Mouse (Mus musculus): ENCODE results near the gene Thsd7b.
"Not testable (repeated sequence)": the region's sequence is repeated elsewhere in the genome, so short reads cannot be mapped to it uniquely, and the experiment has no call there.

The Thsd7b gene

GRCm38 (mm10) chr1:129843416-129843815 is 570.3 kb downstream of the Thsd7b start:
- peak; percentile 65 for DNase-seq (ENCODE audit: low read depth, low spot score)

DNA sequence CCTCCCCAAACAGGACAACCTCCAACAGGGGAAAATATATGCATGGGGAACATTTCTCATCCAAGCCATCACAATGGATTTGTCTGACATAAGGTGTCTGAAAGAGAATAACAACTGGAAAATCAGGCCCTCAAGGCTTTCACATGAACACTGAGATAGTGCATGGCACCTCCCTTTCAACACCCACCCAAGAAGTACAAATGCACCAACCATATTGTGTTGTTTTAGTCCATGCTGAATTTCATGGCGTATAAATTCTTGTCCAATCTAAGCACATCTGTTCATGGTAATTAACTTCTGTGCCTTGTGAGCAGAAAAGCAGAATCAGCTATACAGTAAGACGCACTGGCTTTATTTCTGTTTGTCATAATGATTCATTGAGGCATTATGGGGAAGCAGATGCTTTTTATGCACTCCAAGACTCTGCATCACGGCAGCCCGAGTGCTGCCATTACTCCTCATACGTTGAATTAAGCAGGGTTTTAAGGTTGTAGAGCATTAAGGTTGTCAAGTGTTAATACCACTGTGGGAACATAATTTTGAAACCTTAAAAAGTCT is 577.0 kb downstream of the Thsd7b start:
- DNase-seq (ENCODE audit: low read depth, low spot score) = no peak

- DNase-seq (ENCODE audit: low read depth, low spot score) = no peak
These were observed 594.6 kb downstream of the Thsd7b start for GRCm38 (mm10) chr1:129867714-129868113.

GRCm38 (mm10) chr1:129874355-129874754 is 601.3 kb downstream of the Thsd7b start:
- DNase-seq (ENCODE audit: low read depth, low spot score) = no peak

DNA sequence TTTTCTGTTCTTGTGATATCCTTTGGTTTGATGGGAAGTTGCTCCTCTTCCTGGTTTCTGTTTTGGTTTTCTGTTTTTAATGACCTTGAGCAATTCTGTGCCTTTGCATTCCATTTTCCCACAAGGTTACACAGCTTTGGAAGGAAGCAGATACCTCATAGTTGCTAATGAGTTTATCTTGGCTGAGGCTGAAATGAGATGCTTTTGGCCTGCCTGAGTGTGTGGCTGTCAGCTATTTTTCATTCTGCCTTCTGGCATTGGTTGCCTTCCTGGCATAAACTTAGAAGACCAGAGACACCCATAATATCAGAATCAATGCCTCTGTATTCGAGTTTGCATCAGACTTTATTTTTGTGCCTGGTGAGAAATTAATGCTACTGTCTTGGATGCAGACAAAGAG is 614.8 kb downstream of the Thsd7b start:
- DNase-seq (ENCODE audit: low read depth, low spot score) = no peak

DNA sequence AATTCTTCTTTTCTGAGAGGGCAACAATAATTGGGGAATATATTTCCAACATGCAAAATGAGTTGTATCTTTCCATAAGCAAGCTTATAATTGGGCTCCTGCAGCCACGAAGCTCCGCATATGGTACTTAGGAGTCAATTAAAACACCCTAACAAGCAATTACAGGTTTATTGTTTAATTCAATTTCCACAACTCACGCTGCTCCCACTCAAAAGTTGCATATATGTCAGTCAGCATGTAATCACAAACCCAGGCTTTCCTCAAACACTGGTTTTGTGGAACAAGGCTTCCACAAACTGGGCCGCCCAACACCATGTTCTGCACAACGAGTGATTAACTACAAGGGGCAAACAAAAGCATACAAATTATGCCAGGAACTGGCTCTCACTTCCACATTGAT is 625.0 kb downstream of the Thsd7b start:
- DNase-seq (ENCODE audit: low read depth, low spot score) = no peak

- DNase-seq (ENCODE audit: low read depth, low spot score) = no peak
These were observed 642.4 kb downstream of the Thsd7b start for GRCm38 (mm10) chr1:129915484-129915883.

DNA sequence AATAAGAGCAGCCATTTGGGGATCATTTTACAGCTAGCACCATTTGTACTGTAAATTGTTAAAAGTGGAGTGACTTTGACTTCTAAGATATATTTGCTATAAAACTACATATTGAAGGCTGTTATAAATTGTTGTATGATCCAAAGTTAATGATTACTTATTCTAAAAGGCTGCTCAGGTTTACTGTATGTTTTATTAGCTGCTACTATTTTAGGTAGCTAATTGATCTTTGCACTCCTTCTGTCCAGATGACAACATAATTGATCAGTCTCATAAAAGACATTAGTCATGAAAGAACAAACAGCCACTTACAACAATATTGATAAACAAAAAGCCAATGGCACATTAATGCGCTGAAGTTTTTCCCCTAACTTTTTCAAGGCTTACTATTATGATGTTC is 644.5 kb downstream of the Thsd7b start:
- no peak for DNase-seq (ENCODE audit: low read depth, low spot score)

DNA sequence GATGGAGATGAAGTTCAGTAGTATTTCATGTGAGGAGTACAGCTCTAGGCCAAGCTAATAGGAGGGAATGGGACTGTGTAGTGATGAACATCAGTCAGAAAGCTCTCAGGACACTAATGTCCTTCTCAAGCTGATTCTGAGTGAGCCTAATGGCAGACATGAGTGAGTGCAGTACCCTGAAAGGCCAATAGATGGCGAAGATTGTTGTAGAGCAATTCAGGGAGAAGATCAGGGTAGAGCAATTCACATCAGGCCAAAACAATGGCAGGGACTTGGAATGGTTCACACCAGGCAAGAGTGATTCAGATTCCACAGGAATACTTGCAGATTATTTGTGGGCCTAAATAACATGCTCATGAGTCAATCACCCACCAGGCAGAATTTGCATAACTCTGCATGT is 646.3 kb downstream of the Thsd7b start:
- DNase-seq (ENCODE audit: low read depth, low spot score) = peak; percentile 68

- no peak for DNase-seq (ENCODE audit: low read depth, low spot score)
These were observed 657.9 kb downstream of the Thsd7b start for GRCm38 (mm10) chr1:129931003-129931402.

DNA sequence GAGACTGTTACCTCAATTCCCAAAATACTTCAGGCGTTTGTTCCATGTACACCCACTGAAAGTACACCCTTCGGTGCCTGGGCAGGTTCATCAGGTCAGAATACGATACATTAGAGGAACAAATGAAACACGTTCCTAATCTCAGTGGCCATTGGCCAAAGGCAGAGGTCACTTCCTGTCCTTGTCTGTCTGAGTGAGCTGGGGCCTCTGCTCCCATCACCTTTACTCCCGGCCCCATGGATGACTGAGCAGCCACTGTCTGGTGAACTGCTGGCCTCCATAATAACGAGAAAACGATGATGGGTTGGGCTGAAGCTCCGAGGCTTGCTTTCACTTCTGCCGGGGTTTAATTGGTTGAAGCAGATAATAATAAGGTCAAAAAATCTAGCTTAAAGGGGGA is 670.0 kb downstream of the Thsd7b start:
- no peak for DNase-seq (ENCODE audit: low read depth, low spot score)

GRCm38 (mm10) chr1:129947026-129947425 is 673.9 kb downstream of the Thsd7b start:
- DNase-seq (ENCODE audit: low read depth, low spot score) = no peak

GRCm38 (mm10) chr1:129955478-129955877 is 682.4 kb downstream of the Thsd7b start:
- DNase-seq (ENCODE audit: low read depth, low spot score) = no peak

DNA sequence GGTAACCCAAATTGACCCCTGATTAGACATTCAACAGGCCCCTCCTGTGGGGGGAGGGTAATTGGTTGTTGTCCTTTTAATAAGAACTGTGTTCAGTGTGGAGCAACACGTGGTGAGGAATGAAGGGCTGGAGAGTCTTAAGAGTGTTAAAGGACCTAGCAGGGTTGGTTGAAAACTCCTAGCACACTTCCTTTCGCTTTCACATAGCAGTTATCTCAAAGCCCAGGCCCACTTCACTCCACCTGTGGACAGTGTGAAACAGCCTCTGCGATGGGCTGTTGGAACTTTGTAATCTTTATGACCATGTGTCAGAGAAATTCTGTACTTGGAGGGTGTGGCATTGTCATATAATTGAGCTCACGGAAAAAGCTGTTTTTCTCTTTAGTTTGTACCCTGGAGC is 683.5 kb downstream of the Thsd7b start:
- no peak for DNase-seq (ENCODE audit: low read depth, low spot score)

GRCm38 (mm10) chr1:129959352-129959751 is 686.2 kb downstream of the Thsd7b start:
- not testable (repeated sequence) for DNase-seq (ENCODE audit: low read depth, low spot score)

- no peak for DNase-seq (ENCODE audit: low read depth, low spot score)
These were observed 690.1 kb downstream of the Thsd7b start for GRCm38 (mm10) chr1:129963166-129963565.

- not testable (repeated sequence) for DNase-seq (ENCODE audit: low read depth, low spot score)
These were observed 716.1 kb downstream of the Thsd7b start for GRCm38 (mm10) chr1:129989247-129989646.

DNA sequence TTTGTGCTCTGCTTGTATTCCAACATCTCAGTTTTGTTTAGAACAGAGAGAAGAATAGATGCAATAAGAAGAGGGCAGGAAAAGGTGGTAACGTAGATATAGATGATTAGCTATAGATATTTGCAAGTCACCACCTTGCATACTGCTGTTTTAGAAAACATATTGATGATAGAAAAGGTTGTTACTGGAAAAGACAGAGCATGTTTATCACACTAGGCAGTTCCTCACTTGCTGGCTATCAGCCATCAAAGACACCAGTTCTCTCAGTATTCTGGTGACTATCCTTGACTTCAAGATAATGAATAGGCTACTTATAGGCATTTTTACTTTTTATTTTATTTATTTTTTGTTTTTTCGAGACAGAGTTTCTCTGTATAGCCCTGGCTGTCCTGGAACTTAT is 717.7 kb downstream of the Thsd7b start:
- no peak for DNase-seq (ENCODE audit: low read depth, low spot score)

DNA sequence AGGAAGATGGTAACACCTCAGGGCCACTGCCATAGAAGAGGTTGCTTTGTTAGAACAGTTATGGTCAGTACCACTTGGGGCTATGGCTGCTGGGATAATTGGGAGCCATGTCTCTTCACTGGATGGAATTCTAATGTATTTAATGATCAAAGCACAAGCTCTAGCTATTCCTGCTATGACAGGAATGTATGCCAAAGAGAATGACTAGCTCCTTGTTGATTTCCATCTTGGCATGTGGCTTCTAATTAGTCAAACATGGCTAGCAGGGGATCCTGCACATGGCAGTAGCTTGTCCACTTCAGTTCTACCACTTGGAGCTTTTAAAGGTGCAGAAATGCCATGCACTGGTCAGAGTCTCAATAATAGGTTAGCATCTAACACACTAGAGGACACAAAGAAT is 781.9 kb downstream of the Thsd7b start:
- no peak for DNase-seq (ENCODE audit: low read depth, low spot score)

DNA sequence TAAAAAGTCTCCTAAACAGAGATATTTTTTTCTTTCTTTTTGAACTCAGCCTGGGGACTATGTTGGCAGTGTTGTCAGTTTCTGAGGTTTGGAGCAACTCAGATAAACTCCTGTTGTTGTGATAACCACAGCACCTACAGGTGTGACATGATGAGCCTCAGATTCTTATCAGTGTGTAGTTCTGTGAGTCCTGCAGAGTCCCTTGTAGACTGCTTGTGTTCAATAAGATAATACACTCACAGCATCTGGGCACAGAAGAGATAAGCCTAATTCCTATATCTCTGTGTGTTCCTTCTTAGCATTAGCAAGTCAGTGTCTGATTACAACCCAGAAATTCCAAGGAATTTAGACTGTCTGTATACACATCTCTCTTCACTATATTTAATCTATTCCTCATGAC is 789.0 kb downstream of the Thsd7b start:
- DNase-seq (ENCODE audit: low read depth, low spot score) = no peak

DNA sequence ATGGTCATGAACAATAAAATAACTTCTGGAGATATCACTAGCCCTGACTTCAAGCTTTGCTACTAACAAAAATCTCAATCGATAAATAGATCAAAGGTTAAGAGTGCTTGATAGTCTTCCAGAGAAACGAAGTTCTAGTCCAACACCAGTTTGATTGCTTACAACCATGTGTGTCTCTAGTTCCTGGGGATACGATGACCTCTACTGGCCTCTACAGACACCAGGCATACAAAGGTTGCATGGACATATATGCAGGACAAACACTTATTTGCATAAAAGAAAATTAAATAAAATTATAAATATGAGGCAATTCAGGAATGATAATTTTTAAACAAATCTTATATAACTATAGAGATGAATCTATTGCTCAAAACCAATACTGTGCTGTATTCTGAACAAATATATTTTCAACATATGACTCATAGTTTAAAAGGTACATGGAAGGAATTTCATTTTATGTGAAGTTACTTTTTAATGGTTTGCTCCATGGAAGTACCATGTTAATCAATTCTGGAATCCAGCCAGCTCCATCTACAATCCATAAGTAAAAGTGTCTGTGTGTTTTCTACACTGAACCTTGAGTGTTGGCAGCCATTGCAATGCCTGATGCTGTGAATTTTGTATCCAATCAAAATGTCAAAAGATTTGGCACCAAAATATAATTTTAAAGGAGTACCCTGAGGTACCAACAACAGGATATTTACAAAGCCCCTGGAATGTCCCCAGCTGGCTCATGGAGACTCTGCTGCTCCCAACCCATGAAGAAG is 793.3 kb downstream of the Thsd7b start:
- DNase-seq (ENCODE audit: low read depth, low spot score) = no peak

DNA sequence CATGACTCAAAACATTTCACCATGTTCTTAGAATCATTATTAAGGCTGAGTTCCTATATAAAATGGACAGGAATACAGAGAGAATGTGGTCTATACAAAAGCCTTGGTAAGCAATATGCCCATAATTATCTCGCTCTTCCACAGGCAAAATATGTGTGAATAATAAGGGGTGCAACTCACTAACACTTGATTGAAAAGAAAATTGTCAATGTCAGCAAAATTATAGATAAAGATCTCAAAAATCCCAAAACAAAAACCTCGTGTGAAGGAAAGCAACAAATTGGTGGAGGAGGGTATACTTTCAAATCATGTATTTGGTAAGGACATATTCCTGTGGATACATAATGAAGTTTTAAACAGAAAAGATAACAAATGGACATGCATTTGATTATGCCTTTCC is 810.7 kb downstream of the Thsd7b start:
- DNase-seq (ENCODE audit: low read depth, low spot score) = no peak

DNA sequence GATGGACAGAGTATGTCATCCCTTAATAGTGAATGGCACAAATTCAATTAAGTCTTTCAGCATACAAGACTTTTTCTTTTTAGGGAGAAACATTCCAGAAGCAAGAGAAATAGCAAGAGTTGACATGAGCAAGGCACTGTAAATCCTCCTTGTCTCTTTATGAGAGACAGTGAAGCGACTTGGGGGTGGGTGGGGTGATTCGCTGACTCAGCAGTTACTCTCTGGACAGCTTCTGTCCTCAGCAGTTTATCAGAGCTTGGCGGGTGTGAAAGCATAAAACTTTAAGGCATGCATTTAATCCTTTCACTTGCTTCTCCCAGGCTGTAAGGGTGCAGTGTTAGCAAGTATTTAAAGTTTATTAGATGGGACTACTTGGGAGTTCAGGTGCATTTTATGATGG is 812.1 kb downstream of the Thsd7b start:
- no peak for DNase-seq (ENCODE audit: low read depth, low spot score)

- DNase-seq (ENCODE audit: low read depth, low spot score) = no peak
These were observed 812.8 kb downstream of the Thsd7b start for GRCm38 (mm10) chr1:130085910-130086309.

Measured in ZHBTc4 (cell line).